Mouse (Mus musculus): ENCODE results near the gene Prkn.

- no peak for TF ChIP-seq CTCF (IDR thresholded peaks at IDR 0.05; ENCODE audit: low read depth, low read length)
- no peak for TF ChIP-seq POLR2A (IDR thresholded peaks at IDR 0.05; ENCODE audit: extremely low read depth, insufficient read depth, low read length)
Observed at GRCm38 (mm10) chr17:11644873-11645464, 804.8 kb downstream of the Prkn start.

Data from liver, adult 2 months (tissue).